Mouse (Mus musculus) left cerebral cortex, postnatal 36 days (tissue): ENCODE data around the gene Bod1. TPM values are rescaled to one million over a fixed set of nuclear protein-coding genes. Genes with fewer than 3 reads are reported as not detected.

Experiments
- DNase-seq, 2 experiments: peaks; one replicate each; pipeline ENCODE4 v3.0.0; 2021 to 2022; ENCODE audit warnings: low spot score in 2 of 2, mixed read lengths in 1 of 2
- intact Hi-C: fragments of 180-260 bp; cut with DNase I; formaldehyde crosslinking; loops from one replicate; pipeline ENCODE4 v1.15.1; 2025
- total RNA-seq, 2 experiments: library from RNA; stranded (reverse); gene quantifications; 2 replicates each; pipeline ENCODE4 v1.2.3; 2021

Gene Bod1
- total RNA-seq, 2 experiments from 2014 or later = 97.5 to 110 TPM

GRCm38 (mm10) chr11:31616722-31617121, 55.0 kb downstream of the Bod1 start:
- no peak for DNase-seq
- intact Hi-C loops = loop anchor here (5.0 kb wide), 1 partner anchor 369 kb away; no protein-coding TSS in a partner anchor

Other genes with a start within 250 kb of the Bod1 start
- gene Cpeb4, start 200.3 kb upstream of the Bod1 start, total RNA-seq = 100 to 1,000 TPM; 146 to 158 TPM